Mouse (Mus musculus) liver, embryonic 13.5 days (tissue): ENCODE measurements around the gene Kmt2e. TPM values are rescaled to one million over a fixed set of nuclear protein-coding genes. Genes with fewer than 3 reads are reported as not detected.
"Not testable (repeated sequence)": the region's sequence is repeated elsewhere in the genome, so short reads cannot be mapped to it uniquely, and the experiment has no call there.

Experiments
- ATAC-seq: fragments of 200-750 bp; cut with Nextera tagmentation; 2 replicates; pipeline ENCODE4 v1.8.0; 2017; ENCODE audit warnings: low read depth, mild to moderate bottlenecking, moderate number of reproducible peaks, moderate library complexity
- DNase-seq: peaks from one replicate; pipeline ENCODE4 v3.0.0; 2022
- H3K27ac ChIP-seq: fragments of 300-500 bp; sonication (generic); 2 replicates; pipeline ENCODE4 v1.5.1; 2015; ENCODE audit warnings: moderate library complexity, mild to moderate bottlenecking, inconsistent platforms
- H3K27me3 ChIP-seq: fragments of 300-500 bp; sonication (generic); 2 replicates; pipeline ENCODE4 v1.6.1; 2015; ENCODE audit warnings: mild to moderate bottlenecking, inconsistent platforms
- H3K36me3 ChIP-seq: fragments of 300-500 bp; sonication (generic); 2 replicates; pipeline ENCODE4 v1.6.1; 2015; ENCODE audit warnings: mild to moderate bottlenecking, inconsistent platforms
- H3K4me1 ChIP-seq: fragments of 300-500 bp; sonication (generic); replicated peaks from 2 replicates; pipeline ENCODE4 v1.6.1; 2015; ENCODE audit warnings: inconsistent platforms
- H3K4me2 ChIP-seq: fragments of 300-500 bp; sonication (generic); 2 replicates; pipeline ENCODE4 v1.6.1; 2015; ENCODE audit warnings: inconsistent platforms, mild to moderate bottlenecking, moderate library complexity
- H3K4me3 ChIP-seq: fragments of 300-500 bp; sonication (generic); replicated peaks from 2 replicates; pipeline ENCODE4 v1.5.1; 2015; ENCODE audit warnings: mild to moderate bottlenecking, inconsistent platforms
- H3K9ac ChIP-seq: fragments of 300-500 bp; sonication (generic); 2 replicates; pipeline ENCODE4 v1.6.1; 2015; ENCODE audit warnings: mild to moderate bottlenecking, inconsistent platforms
- H3K9me3 ChIP-seq: fragments of 300-500 bp; sonication (generic); replicated peaks from 2 replicates; pipeline ENCODE4 v1.6.1; 2016; ENCODE audit warnings: inconsistent platforms
- WGBS: fragments of 180-500 bp; shearing (Covaris S2); methylation state at CpG from one replicate; pipeline ENCODE4 v1.1.7; 2015; ENCODE audit not compliant: insufficient replicate concordance; 5-methylcytosine and 5-hydroxymethylcytosine counted together
- polyA plus RNA-seq: library from polyadenylated mRNA; unstranded; fragments of >200 nt; fragmentation: Nextera tagmentation; extraction: Ambion mirVana; gene quantifications from 2 replicates; pipeline ENCODE4 v1.2.1, GENCODE M21; 2015

Kmt2e gene
- polyA plus RNA-seq, 1 experiment from 2014 or later: 37.1 TPM

- peak overlapping the region; percentile 97 for H3K4me3 ChIP-seq
- peaks cover 29% of the 10 kb centered on the region for H3K4me1 ChIP-seq
- peak overlapping the region; percentile 100 for H3K27ac ChIP-seq
- no peak for ATAC-seq
- H3K9ac ChIP-seq: peak overlapping the region; percentile 100
- H3K27me3 ChIP-seq: no peaks in the 10 kb centered on the region
- under 1% methylated on average over 13 of the region's 13 CpGs for WGBS
- H3K4me2 ChIP-seq: peak overlapping the region; percentile 90
- no peaks in the 10 kb centered on the region for H3K9me3 ChIP-seq
- no peaks in the 10 kb centered on the region for H3K36me3 ChIP-seq
- peak; percentile 39 for DNase-seq
These were observed 1.4 kb downstream of the Kmt2e start for GRCm38 (mm10) chr5:23435482-23436125.

- H3K4me2 ChIP-seq: peak overlapping the region; percentile 69
- peaks cover 31% of the 10 kb centered on the region for H3K4me1 ChIP-seq
- H3K27me3 ChIP-seq: no peaks in the 10 kb centered on the region
- ATAC-seq (no peak), DNase-seq (no peak)
- peak overlapping the region; percentile 100 for H3K9ac ChIP-seq
- H3K9me3 ChIP-seq: no peaks in the 10 kb centered on the region
- 30% methylated on average over 2 of the region's 2 CpGs for WGBS
- H3K27ac ChIP-seq: no peak overlapping the region
- H3K4me3 ChIP-seq: peak overlapping the region; percentile 97
- H3K36me3 ChIP-seq: no peaks in the 10 kb centered on the region
These were observed 2.5 kb downstream of the Kmt2e start for GRCm38 (mm10) chr5:23436735-23437134.

GRCm38 (mm10) chr5:23439857-23440256 is 5.6 kb downstream of the Kmt2e start:
- Histone ChIP-seq H3K4me3 (no peak overlapping the region), H3K9ac (no peak overlapping the region), H3K9me3 (no peaks in the 10 kb centered on the region), H3K27ac (no peak overlapping the region), H3K4me1 (peaks cover 52% of the 10 kb centered on the region), H3K36me3 (no peaks in the 10 kb centered on the region; the same call in 1 of the 2 replicates), H3K4me2 (no peak overlapping the region), H3K27me3 (no peaks in the 10 kb centered on the region)
- DNase-seq: no peak
- no peak for ATAC-seq
- WGBS: 72% methylated on average over 3 of the region's 3 CpGs

DNA sequence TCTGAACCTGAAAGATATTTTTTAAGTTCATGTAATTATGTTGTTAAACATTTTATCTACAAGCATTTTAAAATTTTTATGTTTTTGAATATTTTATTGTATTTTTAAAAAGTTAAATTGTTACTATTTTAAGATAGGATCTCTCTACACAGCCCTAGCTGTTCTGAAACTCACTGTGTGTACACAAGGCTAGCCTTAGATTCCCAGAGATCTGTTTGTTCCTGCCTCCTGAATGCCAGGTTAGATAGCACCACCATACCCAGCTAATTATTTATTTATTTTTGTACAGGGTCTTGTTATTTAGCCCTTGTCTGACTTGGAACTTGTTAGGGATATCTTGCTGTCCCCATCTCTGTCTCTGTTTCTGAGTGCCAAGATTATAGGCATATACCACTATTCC is 6.3 kb downstream of the Kmt2e start:
- Histone ChIP-seq H3K4me3 (no peak overlapping the region), H3K27ac (no peak overlapping the region), H3K27me3 (no peaks in the 10 kb centered on the region), H3K4me2 (no peak overlapping the region), H3K9ac (no peak overlapping the region), H3K9me3 (no peaks in the 10 kb centered on the region), H3K4me1 (peaks cover 55% of the 10 kb centered on the region), H3K36me3 (no peaks in the 10 kb centered on the region; the same call in 1 of the 2 replicates)
- DNase-seq: no peak
- ATAC-seq: no peak

- Histone ChIP-seq H3K4me1 (peaks cover 49% of the 10 kb centered on the region), H3K4me2 (no peak overlapping the region), H3K36me3 (peaks cover 3% of the 10 kb centered on the region; the same call in 1 of the 2 replicates), H3K4me3 (no peak overlapping the region), H3K27ac (no peak overlapping the region), H3K9me3 (no peaks in the 10 kb centered on the region), H3K9ac (no peak overlapping the region), H3K27me3 (no peaks in the 10 kb centered on the region)
- ATAC-seq: no peak
- no peak for DNase-seq
- WGBS: 88% methylated on average over 1 of the region's 1 CpGs
These were observed 7.7 kb downstream of the Kmt2e start for GRCm38 (mm10) chr5:23441916-23442315.

DNA sequence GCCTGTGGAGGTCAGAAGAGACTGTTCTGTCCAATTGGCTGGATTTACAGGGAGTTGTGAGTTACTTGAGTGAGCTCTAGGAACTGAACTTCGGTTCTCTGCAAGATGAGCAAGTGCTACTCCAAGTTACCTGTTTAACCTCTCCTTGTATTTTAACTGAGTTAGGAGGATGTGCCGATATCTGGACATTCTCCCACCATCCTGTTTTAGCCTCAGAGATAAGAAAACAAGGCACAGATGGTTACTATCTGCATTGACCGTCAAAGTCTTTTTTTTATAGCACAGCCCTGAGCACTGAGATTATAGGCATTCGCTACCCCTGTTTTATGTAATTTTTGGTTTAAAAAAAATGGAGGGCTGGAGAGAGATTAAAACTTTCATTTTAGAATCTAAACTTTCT is 10.2 kb downstream of the Kmt2e start:
- Histone ChIP-seq H3K9ac (no peak overlapping the region), H3K27ac (no peak overlapping the region), H3K4me2 (peak overlapping the region; percentile 2; the same call in 1 of the 2 replicates), H3K4me3 (no peak overlapping the region), H3K27me3 (no peaks in the 10 kb centered on the region), H3K36me3 (peaks cover 3% of the 10 kb centered on the region; the same call in 1 of the 2 replicates), H3K4me1 (peaks cover 40% of the 10 kb centered on the region), H3K9me3 (no peaks in the 10 kb centered on the region)
- ATAC-seq (peak; percentile 48; the same call in 1 of the 2 replicates), DNase-seq (no peak)
- WGBS: 20% methylated on average over 4 of the region's 4 CpGs

GRCm38 (mm10) chr5:23453561-23453960 is 19.3 kb downstream of the Kmt2e start:
- not testable (repeated sequence) for H3K4me2 ChIP-seq, H3K9ac ChIP-seq, DNase-seq, ATAC-seq, H3K9me3 ChIP-seq, H3K27ac ChIP-seq, H3K4me3 ChIP-seq, H3K4me1 ChIP-seq, H3K27me3 ChIP-seq
- 85% methylated on average over 2 of the region's 2 CpGs for WGBS
- H3K36me3 ChIP-seq: peaks cover 43% of the 10 kb centered on the region

- Histone ChIP-seq H3K4me1 (peaks cover 15% of the 10 kb centered on the region), H3K4me3 (no peak overlapping the region), H3K27ac (no peak overlapping the region), H3K36me3 (peaks cover 45% of the 10 kb centered on the region), H3K27me3 (no peaks in the 10 kb centered on the region), H3K9me3 (no peaks in the 10 kb centered on the region), H3K4me2 (no peak overlapping the region), H3K9ac (no peak overlapping the region)
- ATAC-seq (no peak), DNase-seq (no peak)
- 52% methylated on average over 2 of the region's 2 CpGs for WGBS
These were observed 27.4 kb downstream of the Kmt2e start for GRCm38 (mm10) chr5:23461688-23462087.

GRCm38 (mm10) chr5:23464247-23464646 is 30.0 kb downstream of the Kmt2e start:
- H3K4me2 ChIP-seq: no peak overlapping the region
- no peak for DNase-seq
- WGBS: 91% methylated on average over 3 of the region's 3 CpGs
- no peaks in the 10 kb centered on the region for H3K9me3 ChIP-seq
- no peak for ATAC-seq
- peaks cover 60% of the 10 kb centered on the region for H3K36me3 ChIP-seq
- no peak overlapping the region for H3K9ac ChIP-seq
- H3K27ac ChIP-seq: no peak overlapping the region
- no peaks in the 10 kb centered on the region for H3K27me3 ChIP-seq
- peaks cover 8% of the 10 kb centered on the region for H3K4me1 ChIP-seq
- no peak overlapping the region for H3K4me3 ChIP-seq

- Histone ChIP-seq H3K27me3 (no peaks in the 10 kb centered on the region), H3K9me3 (no peaks in the 10 kb centered on the region), H3K4me3 (no peak overlapping the region), H3K36me3 (peaks cover 63% of the 10 kb centered on the region), H3K9ac (no peak overlapping the region), H3K27ac (no peak overlapping the region), H3K4me1 (peaks cover 8% of the 10 kb centered on the region), H3K4me2 (no peak overlapping the region)
- 89% methylated on average over 8 of the region's 8 CpGs for WGBS
- DNase-seq (no peak), ATAC-seq (no peak)
These were observed 30.5 kb downstream of the Kmt2e start for GRCm38 (mm10) chr5:23464743-23465142.

DNA sequence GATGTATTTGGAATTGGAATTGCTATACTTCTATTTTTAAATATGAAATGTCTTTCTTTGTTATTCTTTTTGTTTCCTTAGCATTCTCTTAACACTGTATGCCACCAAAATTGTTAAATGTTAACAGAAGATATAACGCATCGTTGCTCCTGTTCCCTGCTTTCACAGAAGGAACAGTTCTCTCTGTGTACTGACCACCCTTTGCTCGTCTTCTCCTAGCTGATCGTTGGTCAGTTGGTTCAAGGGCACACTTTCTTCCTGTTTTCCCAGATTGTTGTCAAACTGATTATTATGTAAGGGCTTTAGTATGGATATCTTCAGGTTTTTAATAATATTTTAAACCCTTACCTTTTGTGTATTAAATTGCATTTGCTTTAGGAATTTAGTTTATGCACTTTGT is 32.3 kb downstream of the Kmt2e start:
- ATAC-seq (no peak), DNase-seq (no peak)
- Histone ChIP-seq H3K9me3 (no peaks in the 10 kb centered on the region), H3K4me3 (no peak overlapping the region), H3K9ac (no peak overlapping the region), H3K27ac (no peak overlapping the region), H3K4me2 (no peak overlapping the region), H3K4me1 (no peaks in the 10 kb centered on the region), H3K27me3 (no peaks in the 10 kb centered on the region), H3K36me3 (peaks cover 74% of the 10 kb centered on the region)
- 85% methylated on average over 4 of the region's 4 CpGs for WGBS
